Mouse (Mus musculus) brain, embryonic 14.5 days (tissue): ENCODE measurements around the gene Tmbim4. TPM values are rescaled to one million over a fixed set of nuclear protein-coding genes. Genes with fewer than 3 reads are reported as not detected.

Experiments used
- DNase-seq: peaks from one replicate; pipeline ENCODE4 v3.0.0-alpha.2; 2011; ENCODE audit warnings: low read depth
- CTCF ChIP-seq: fragments of 200-500 bp; IDR thresholded peaks from 2 replicates; pipeline ENCODE4 v1.5.1; 2012; ENCODE audit warnings: inconsistent platforms, mild to moderate bottlenecking, moderate library complexity, borderline replicate concordance; ENCODE audit not compliant: insufficient read depth, insufficient read length; ENCODE audit errors: extremely low read depth
- POLR2A ChIP-seq: fragments of 200-500 bp; IDR thresholded peaks from 2 replicates; pipeline ENCODE4 v1.6.1; 2012; ENCODE audit warnings: mild to moderate bottlenecking, inconsistent platforms, borderline replicate concordance; ENCODE audit not compliant: poor library complexity, insufficient read depth, insufficient read length, severe bottlenecking; ENCODE audit errors: extremely low read depth
- polyA plus RNA-seq: library from polyadenylated mRNA; depleted of rRNA; stranded (reverse); fragments of >200 nt; gene quantifications from 2 replicates; pipeline ENCODE4 v1.2.3, GENCODE M21; 2012

Gene Tmbim4
- polyA plus RNA-seq, 1 experiment = 72.5 TPM

DNA sequence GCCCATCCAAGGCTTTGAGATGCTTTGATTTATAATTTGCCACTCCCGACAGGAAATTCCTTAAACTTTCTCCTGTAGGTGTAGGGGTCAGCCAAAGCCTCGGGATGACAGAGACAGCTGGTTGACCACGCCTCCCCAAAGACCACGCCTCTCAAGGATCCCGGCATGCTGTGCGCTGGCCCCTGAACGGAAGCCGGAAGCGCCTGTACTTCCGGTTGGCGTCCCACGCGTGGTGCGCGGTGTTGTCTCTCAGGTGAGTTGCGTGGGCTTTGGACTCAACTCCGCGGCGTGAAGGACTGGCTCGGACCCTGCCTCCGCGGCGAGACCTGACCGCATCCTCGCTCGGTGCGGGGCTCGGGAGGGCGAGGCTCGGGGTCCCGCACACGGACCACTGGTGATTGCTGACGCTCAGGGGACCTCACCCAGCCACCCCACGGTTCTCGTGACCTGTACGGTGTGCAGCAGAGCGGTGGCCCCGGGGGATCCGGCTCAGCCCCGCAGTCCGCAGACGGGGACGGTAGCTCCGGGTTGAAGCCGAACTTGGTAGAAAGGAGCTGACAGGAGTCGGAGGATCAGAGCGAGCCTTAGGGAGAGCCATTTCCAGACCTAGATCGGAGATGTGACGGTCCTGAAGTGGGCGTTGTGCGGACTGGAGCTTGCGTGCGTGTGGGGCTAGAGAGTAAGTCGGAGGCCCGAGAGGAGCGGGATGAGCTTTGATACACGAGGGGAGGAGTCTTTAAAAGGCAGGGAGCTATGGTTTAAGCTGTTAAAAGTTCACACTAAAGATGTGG, 25.7 kb downstream of the Tmbim4 start, which contains the start of gene Llph:
Llph (plus strand) TSS at position 200 of the 791 bp plus-strand sequence.
- peak; percentile 93 for DNase-seq
- TF ChIP-seq POLR2A (peak; percentile 41; the same call in 1 of the 2 replicates), CTCF (no peak)

DNA sequence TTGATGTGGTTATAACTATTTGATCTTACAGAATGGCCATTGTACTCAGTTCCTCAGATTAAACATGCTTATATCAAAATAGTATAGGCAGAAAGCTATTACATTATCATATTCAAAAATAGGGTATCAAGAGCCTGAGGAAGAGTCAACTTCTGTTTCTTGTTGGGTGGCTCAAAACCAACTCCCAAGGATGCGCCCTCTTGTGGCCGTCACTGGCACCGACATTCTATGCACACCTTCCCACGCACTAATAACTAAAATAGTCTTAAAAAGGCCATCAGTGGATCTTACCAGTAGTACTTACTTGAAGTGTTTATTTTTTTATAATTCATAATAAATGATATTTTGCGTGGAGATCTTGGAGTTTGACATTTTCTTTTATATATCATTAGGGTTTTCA, 30.3 kb downstream of the Tmbim4 start:
- peak; percentile 73 for DNase-seq
- TF ChIP-seq CTCF = peak; percentile 87
- TF ChIP-seq POLR2A = no peak

DNA sequence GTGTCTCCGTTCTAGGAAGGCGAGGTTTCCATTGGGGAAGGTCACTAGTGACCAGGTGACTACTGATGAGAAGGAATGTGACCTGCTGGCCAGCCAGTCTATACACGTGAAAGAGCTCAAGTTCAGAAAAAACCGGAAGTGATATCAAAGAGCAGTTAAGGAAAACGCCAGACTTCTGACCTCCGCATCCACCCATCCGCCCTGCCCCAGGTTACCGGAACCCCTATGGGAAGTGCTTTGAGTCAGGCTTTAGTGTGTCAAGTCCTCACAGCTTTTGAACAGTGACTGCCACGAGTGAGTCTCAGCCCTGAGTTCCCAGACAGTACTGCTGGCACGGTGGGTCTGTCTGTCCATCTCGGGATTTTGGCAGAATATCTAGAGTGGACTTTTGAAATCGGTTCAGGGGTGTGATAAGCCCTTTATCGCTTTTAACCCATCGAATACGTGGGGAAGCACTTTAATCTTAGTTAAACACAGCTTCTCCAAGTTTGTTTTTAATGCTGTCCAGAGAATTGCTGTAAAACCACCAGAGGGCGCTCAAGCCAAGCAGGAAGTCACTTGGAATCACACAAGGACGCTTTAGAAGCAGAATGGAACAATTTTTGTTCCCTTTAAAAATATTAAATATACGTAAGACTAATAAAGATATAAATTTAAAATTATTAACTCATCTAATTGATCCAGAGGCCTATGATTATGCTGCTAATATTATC, 32.4 kb downstream of the Tmbim4 start:
- DNase-seq = peak; percentile 88
- TF ChIP-seq POLR2A = no peak
- TF ChIP-seq CTCF = peak; percentile 80; the same call in 1 of the 2 replicates

DNA sequence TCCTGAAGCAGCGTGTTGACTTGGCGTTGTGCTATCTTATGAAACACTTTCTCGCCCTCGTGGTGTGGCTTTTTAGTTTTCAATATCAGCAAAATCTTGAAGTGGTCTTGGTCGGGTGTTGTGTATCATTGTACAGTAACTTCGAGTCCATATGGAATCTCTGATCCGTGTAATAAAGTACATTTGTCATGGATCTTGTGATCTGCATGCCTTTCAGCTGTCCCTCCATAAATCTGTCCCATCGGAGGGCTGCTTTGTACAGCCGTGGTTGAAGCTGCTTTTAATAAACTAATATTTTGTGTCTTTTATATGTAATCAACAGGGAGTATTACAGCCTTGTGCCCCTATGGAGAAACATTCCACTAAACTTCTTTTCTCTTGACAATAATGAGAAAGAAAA, 35.5 kb downstream of the Tmbim4 start:
- TF ChIP-seq CTCF = no peak
- TF ChIP-seq POLR2A = no peak
- no peak for DNase-seq

DNA sequence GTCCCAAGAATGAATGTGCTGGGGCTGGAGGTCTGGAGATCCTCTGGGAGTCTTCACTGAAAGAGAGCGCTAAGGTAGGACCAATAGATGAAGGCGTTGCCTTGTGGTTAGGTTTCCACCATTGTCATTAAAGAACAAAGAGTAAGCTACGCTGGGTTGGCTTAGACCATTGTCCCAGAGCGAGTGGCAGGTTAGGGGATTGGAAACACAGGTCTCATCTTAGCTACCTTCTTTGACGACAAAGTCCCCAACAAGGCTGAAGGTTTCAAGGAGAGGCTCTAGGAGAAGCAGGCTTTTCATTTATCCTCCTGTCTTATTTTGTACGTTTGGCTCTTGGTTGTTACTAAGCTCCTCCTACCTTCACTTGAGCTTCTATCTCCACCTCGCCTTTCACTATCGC, 36.9 kb downstream of the Tmbim4 start:
- no peak for DNase-seq
- no peak for TF ChIP-seq CTCF
- TF ChIP-seq POLR2A = no peak

DNA sequence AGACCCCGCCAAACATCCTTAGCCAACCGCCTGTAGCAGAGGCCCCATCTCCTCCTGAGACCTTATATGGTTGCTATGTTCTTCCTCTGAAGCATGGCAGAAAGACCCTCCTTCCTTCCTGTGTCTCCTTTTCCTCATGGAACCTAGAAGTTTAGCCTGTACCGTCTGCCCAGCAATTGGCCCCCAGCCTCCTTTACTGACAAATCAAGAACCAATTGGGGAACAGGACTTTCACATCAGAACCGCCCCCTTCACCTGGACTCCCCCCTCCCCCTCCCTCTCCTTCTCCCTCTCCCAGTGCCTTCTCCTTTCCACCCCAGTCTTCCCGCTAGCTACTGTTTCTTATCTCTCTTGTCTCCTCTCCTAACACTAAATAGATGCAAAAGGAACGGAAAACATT, 38.1 kb downstream of the Tmbim4 start:
- no peak for TF ChIP-seq CTCF
- TF ChIP-seq POLR2A = no peak
- DNase-seq = no peak

DNA sequence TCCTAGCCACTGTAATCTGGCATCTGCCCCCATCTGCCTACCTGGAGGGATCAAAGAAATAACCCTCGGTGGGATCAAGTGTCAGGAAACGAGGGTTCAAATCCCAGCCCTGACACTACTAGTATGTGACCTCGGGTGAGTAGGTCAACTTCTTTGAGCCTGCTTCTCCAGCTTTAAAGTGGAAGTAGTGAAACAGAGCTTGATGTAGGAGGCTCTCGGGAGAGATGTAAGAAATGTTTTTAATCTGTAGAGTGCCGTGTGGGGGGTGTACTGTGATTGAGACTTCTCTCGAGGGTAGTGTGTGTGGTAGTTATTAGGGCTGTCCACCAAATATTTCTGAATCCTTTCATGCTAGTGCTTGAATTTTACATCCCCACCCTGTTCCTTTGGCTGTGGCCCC, 41.0 kb downstream of the Tmbim4 start:
- no peak for TF ChIP-seq POLR2A
- no peak for TF ChIP-seq CTCF
- no peak for DNase-seq

DNA sequence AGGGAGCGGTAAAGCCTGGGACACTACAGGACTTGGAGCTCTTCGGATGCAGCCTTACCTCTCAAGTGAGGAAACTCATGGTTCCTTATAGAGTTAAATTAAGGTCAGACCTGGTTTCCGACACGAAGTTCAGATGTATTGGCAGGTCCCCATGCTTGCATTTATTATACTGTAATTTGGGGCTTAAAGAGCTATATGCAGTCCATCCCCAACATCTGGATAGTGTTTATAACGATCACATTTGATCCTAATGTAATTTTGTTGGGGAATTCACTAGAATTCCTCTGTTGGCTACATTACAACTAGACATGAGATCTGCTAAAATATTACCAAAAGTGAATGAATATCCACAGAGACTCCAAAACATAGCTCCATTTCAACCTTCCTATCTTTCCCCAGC, 44.3 kb downstream of the Tmbim4 start:
- TF ChIP-seq CTCF = no peak
- no peak for TF ChIP-seq POLR2A
- no peak for DNase-seq

DNA sequence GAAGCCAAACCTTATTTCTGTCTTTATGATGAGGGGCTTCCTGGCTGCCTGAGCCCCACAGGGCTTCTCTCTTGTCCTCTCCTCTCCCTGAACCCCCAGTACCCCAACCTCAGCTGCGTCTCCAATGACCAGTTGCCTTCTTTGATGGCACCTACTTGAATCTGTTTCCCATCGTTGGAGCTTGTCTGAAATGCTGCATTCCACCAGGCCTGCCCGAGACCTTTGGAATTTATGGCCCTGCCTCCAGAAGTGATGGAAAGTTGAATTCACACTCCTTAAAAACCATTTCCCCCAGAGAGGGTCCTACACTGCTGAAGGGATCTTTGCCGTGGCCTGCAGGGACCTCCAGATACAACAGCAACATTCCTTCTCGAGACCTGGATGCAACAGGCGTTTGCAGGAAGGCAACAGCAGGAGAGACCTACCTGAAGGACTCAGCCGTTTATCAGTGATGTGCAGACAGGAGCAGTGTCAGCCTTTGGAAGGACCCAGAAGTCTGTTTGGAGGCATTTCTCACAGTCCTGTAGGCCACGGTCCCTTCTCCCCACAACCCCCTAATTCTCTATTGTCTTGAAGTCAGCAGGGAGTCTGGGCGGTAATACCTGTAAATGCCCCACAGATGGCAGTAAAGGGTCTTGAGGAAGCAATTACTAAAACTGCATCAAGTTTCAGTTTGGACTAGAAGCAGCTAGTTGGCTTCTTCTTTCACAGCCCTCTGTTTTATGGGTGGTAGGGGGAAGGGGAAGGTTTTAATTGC, 45.8 kb downstream of the Tmbim4 start:
- peak; percentile 87 for DNase-seq
- TF ChIP-seq CTCF (peak; percentile 65; the same call in 1 of the 2 replicates), POLR2A (no peak)

DNA sequence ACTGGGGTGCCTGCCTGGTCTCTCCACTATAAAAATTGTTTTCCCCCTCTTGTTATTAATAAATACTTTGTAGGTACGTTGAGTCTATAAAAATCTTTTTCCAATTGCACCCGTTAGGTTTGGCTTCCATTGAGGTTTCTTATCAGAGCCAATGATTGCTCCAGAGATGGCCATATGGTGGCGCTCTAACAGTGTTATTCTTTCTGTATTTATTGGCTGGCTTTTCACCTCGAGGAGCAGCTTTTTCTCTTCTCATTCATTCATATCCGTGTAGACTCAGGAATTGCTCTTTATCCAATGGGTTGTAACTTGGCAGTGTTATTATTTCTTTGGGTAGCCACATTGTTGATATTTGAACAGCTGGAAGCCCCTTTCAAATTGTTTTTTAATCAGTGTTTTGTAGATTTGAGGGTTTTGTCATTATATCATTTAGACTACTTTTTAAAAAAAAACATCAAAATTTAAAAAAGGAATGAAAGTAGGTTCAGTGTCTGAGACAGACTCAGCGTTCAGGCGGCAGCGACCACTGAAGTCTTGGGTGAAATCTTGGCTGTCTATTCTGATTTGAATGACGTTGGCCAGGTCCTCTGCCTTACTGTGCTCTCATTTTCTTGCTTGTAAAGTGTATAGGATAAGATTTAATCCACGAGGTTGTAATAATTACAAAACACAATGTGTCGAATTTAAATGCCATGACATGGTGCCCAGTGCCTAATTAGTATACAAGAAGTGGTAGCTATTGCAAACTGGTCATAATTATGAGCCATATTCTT, 49.7 kb downstream of the Tmbim4 start:
- no peak for DNase-seq
- TF ChIP-seq CTCF = peak; percentile 16; the same call in 1 of the 2 replicates
- no peak for TF ChIP-seq POLR2A
